Mouse (Mus musculus): ENCODE data around the gene Zswim3. TPM values are rescaled to one million over a fixed set of nuclear protein-coding genes. Genes with fewer than 3 reads are reported as not detected.

Zswim3 gene
- total and polyA plus RNA-seq, 3 experiments, result 4.7 to 5.9 TPM; not detected in 1

DNA sequence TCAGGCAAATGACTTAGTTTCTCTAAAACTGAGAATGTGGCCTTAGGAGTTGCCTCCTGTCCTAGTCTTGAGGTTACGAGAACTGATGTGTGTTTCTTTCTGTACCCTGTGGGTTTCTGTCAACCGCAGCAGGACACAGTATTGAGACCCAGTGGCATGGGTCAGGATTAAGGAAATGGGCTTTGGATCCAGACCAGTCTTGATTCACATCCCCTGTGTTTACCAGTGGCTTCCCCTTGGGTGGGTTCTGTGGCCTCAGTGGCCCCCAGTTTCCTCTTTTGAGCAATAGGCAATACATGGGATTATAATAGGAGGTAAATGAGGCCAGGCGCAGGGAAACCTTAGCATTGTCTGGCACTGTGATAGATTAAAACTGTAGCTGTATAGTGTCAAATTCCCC, 17.9 kb upstream of the Zswim3 start:
- Histone ChIP-seq H3K4me1 (ENCODE audit: control insufficient read depth in 1 of 2, insufficient read depth in 2 of 2, low read length in 2 of 2) (peaks cover 3 to 9% of the 10 kb centered on the region in 2 experiments; a peak in 3 of 4 replicates), H3K27ac (ENCODE audit: control insufficient read depth, low read depth, low read length) (no peak overlapping the region), H3K9ac (ENCODE audit: control insufficient read depth, low read depth, low read length, poor library complexity, severe bottlenecking) (no peak overlapping the region), H3K4me3 (ENCODE audit: control insufficient read depth in 1 of 2, insufficient read depth in 1 of 2, low read depth in 2 of 2, low read length in 2 of 2) (no peak overlapping the region), H3K79me2 (ENCODE audit: control insufficient read depth, insufficient read depth, low read length, poor library complexity) (no peaks in the 10 kb centered on the region; the same call in 1 of the 2 replicates), H3K9me3 (replicated peaks; ENCODE audit: insufficient read depth, low read length) (no peaks in the 10 kb centered on the region), H3K27me3 (ENCODE audit: control insufficient read depth in 1 of 2, insufficient read depth in 2 of 2, low read length in 2 of 2) (no peaks in the 10 kb centered on the region), H3K36me3 (ENCODE audit: control insufficient read depth in 1 of 2, insufficient read depth in 2 of 2, low read length in 2 of 2) (peaks cover 0 to 5% of the 10 kb centered on the region in 2 experiments; a peak in 1 of 4 replicates)
- TF ChIP-seq TAL1 (IDR thresholded peaks at IDR 0.05; ENCODE audit: low read length) (no peak), CHD2 (IDR thresholded peaks at IDR 0.05; ENCODE audit: low read length) (no peak), GABPA (IDR thresholded peaks at IDR 0.05; ENCODE audit: low read depth, low read length) (no peak), ZNF384 (IDR thresholded peaks at IDR 0.05; ENCODE audit: low read depth, low read length) (no peak), GATA1 (IDR thresholded peaks at IDR 0.05; ENCODE audit: low read depth, low read length) (no peak), TCF12 (IDR thresholded peaks at IDR 0.05; ENCODE audit: low read depth, low read length) (no peak), TBP (IDR thresholded peaks at IDR 0.05; ENCODE audit: low read depth, low read length) (no peak), MAX (IDR thresholded peaks at IDR 0.05; ENCODE audit: low read length) (no peak), ZKSCAN1 (IDR thresholded peaks at IDR 0.05; ENCODE audit: low read depth, low read length) (no peak), ZMIZ1 (IDR thresholded peaks at IDR 0.05; ENCODE audit: low read depth, low read length) (no peak), ZC3H11A (IDR thresholded peaks at IDR 0.05; ENCODE audit: low read depth, low read length) (no peak), SIN3A (IDR thresholded peaks at IDR 0.05; ENCODE audit: low read length) (no peak)
- no peak for DNase-seq (ENCODE audit: low read depth, low spot score)

DNA sequence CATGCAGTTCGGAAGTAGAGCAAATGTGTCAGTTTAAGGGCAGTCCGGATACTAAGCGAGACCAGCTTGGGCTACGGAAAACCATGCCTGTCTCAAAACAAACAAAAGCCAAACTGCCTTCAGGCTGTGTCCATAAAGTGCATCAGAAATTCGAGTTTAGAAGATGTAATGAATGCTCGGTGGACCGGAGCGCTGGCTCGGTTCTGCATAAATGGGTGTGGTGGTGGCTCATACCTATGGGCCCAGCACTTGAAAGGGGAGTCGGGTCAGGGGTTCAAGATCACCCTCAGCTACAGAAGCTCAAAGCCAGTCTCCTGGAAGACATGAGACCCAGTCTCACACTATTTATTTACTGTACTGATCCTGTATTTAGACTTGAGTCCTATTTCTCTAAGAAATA, 17.1 kb upstream of the Zswim3 start:
- Histone ChIP-seq H3K27ac (ENCODE audit: control insufficient read depth, low read depth, low read length) (no peak overlapping the region), H3K4me1 (ENCODE audit: control insufficient read depth in 1 of 2, insufficient read depth in 2 of 2, low read length in 2 of 2) (peaks cover 3 to 9% of the 10 kb centered on the region in 2 experiments; a peak in 3 of 4 replicates), H3K79me2 (ENCODE audit: control insufficient read depth, insufficient read depth, low read length, poor library complexity) (no peaks in the 10 kb centered on the region; the same call in 1 of the 2 replicates), H3K4me3 (ENCODE audit: control insufficient read depth in 1 of 2, insufficient read depth in 1 of 2, low read depth in 2 of 2, low read length in 2 of 2) (no peak overlapping the region), H3K27me3 (ENCODE audit: control insufficient read depth in 1 of 2, insufficient read depth in 2 of 2, low read length in 2 of 2) (no peaks in the 10 kb centered on the region), H3K9ac (ENCODE audit: control insufficient read depth, low read depth, low read length, poor library complexity, severe bottlenecking) (no peak overlapping the region), H3K9me3 (replicated peaks; ENCODE audit: insufficient read depth, low read length) (no peaks in the 10 kb centered on the region), H3K36me3 (ENCODE audit: control insufficient read depth in 1 of 2, insufficient read depth in 2 of 2, low read length in 2 of 2) (peaks cover 0 to 5% of the 10 kb centered on the region in 2 experiments; a peak in 1 of 4 replicates)
- DNase-seq (ENCODE audit: low read depth, low spot score), result no peak
- no peak for TF ChIP-seq POLR2AphosphoS5 (IDR thresholded peaks at IDR 0.05; ENCODE audit: borderline replicate concordance, low read depth, low read length)
- TF ChIP-seq TBP (IDR thresholded peaks at IDR 0.05; ENCODE audit: low read depth, low read length), result no peak
- no peak for TF ChIP-seq USF1 (IDR thresholded peaks at IDR 0.05; ENCODE audit: low read depth, low read length)
- TF ChIP-seq HCFC1 (IDR thresholded peaks at IDR 0.05; ENCODE audit: low read depth, low read length), result no peak
- TF ChIP-seq MEF2A (IDR thresholded peaks at IDR 0.05; ENCODE audit: extremely low read depth, insufficient replicate concordance, low read depth, low read length, poor library complexity, severe bottlenecking), result no peak
- TF ChIP-seq BHLHE40 (IDR thresholded peaks at IDR 0.05; ENCODE audit: borderline replicate concordance, low read depth, low read length), result no peak
- no peak for TF ChIP-seq NRF1 (IDR thresholded peaks at IDR 0.05; ENCODE audit: insufficient read depth, low read depth, low read length, poor library complexity, severe bottlenecking)
- TF ChIP-seq MAZ (IDR thresholded peaks at IDR 0.05; ENCODE audit: low read depth, low read length), result no peak
- no peak for TF ChIP-seq POLR2AphosphoS2 (IDR thresholded peaks at IDR 0.05; ENCODE audit: low read length)
- no peak for TF ChIP-seq ZNF384 (IDR thresholded peaks at IDR 0.05; ENCODE audit: low read depth, low read length)
- no peak for TF ChIP-seq EP300 (IDR thresholded peaks at IDR 0.05; ENCODE audit: low read depth in 1 of 2, low read length in 2 of 2)
- no peak for TF ChIP-seq TAL1 (IDR thresholded peaks at IDR 0.05; ENCODE audit: low read length)
- no peak for TF ChIP-seq RCOR1 (IDR thresholded peaks at IDR 0.05; ENCODE audit: low read depth, low read length)
- TF ChIP-seq ZC3H11A (IDR thresholded peaks at IDR 0.05; ENCODE audit: low read depth, low read length), result no peak
- no peak for TF ChIP-seq MAX (IDR thresholded peaks at IDR 0.05; ENCODE audit: low read length)
- no peak for TF ChIP-seq ZKSCAN1 (IDR thresholded peaks at IDR 0.05; ENCODE audit: low read depth, low read length)

Measured in MEL (cell line).